Mouse (Mus musculus) heart, adult 2 months (tissue): Measurements from ENCODE around the gene Map7d3.

Source experiments
- CTCF ChIP-seq: fragments of 200-600 bp; IDR thresholded peaks from 2 replicates; pipeline ENCODE4 v1.8.1; 2022; ENCODE audit warnings: antibody characterized with exemption, mild to moderate bottlenecking, moderate library complexity
- EP300 ChIP-seq: fragments of 200-500 bp; IDR thresholded peaks from 2 replicates; pipeline ENCODE4 v1.6.1; 2011; ENCODE audit warnings: low read depth, low read length, control low read depth; ENCODE audit not compliant: insufficient read depth

DNA sequence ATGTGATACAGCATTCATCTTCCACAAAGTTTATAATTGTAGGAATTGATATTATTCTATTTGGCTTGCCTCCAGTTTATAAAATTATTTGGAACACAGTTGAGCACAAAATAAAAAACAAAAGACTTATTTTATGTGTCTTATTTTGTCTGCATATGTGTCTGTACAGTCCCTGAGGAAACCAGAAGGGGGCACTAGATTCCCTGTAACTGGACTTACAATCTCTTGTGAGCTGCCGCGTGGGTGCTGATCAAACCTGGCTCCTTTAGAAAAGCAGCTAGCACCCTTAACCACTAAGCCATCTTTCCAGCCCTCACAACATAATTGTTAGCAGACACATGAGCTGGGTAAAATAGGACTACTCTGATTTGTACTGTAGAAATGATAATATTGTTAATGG, 66.5 kb downstream of the Map7d3 start:
- TF ChIP-seq CTCF: peak; percentile 83
- TF ChIP-seq EP300: no peak
